Mouse (Mus musculus) embryonic facial prominence, embryonic 13.5 days (tissue): ENCODE data around the gene Ngf. TPM values are rescaled to one million over a fixed set of nuclear protein-coding genes. Genes with fewer than 3 reads are reported as not detected.

Source experiments
- ATAC-seq: fragments of 200-750 bp; cut with Nextera tagmentation; 2 replicates; pipeline ENCODE4 v1.8.0; 2017; ENCODE audit warnings: low read depth; ENCODE audit not compliant: insufficient number of reproducible peaks, insufficient read depth, low FRiP score, low TSS enrichment
- H3K27ac ChIP-seq: fragments of 300-500 bp; sonication (generic); 2 replicates; pipeline ENCODE4 v1.5.1; 2015; ENCODE audit warnings: moderate library complexity, mild to moderate bottlenecking, inconsistent platforms
- H3K27me3 ChIP-seq: fragments of 300-500 bp; sonication (generic); 2 replicates; pipeline ENCODE4 v1.6.1; 2015; ENCODE audit warnings: mild to moderate bottlenecking, inconsistent platforms
- H3K36me3 ChIP-seq: fragments of 300-500 bp; sonication (generic); 2 replicates; pipeline ENCODE4 v1.6.1; 2015; ENCODE audit warnings: mild to moderate bottlenecking, inconsistent platforms
- H3K4me1 ChIP-seq: fragments of 300-500 bp; sonication (generic); 2 replicates; pipeline ENCODE4 v1.6.1; 2015; ENCODE audit warnings: inconsistent platforms
- H3K4me2 ChIP-seq: fragments of 300-500 bp; sonication (generic); 2 replicates; pipeline ENCODE4 v1.6.1; 2015; ENCODE audit warnings: moderate library complexity, mild to moderate bottlenecking, inconsistent platforms
- H3K4me3 ChIP-seq: fragments of 300-500 bp; sonication (generic); 2 replicates; pipeline ENCODE4 v1.5.1; 2015; ENCODE audit warnings: mild to moderate bottlenecking, inconsistent platforms
- H3K9ac ChIP-seq: fragments of 300-500 bp; sonication (generic); 2 replicates; pipeline ENCODE4 v1.6.1; 2015; ENCODE audit warnings: mild to moderate bottlenecking, inconsistent platforms
- H3K9me3 ChIP-seq: fragments of 300-500 bp; sonication (generic); 2 replicates; pipeline ENCODE4 v1.6.1; 2016; ENCODE audit warnings: inconsistent platforms
- WGBS: fragments of 180-500 bp; shearing (Covaris S2); methylation state at CpG from one replicate; pipeline ENCODE4 v1.1.7; 2015; ENCODE audit warnings: mixed read lengths; 5-methylcytosine and 5-hydroxymethylcytosine counted together
- polyA plus RNA-seq: library from polyadenylated mRNA; unstranded; fragments of >200 nt; fragmentation: Nextera tagmentation; extraction: Ambion mirVana; gene quantifications from 2 replicates; pipeline ENCODE4 v1.2.1, GENCODE M21; 2015

The Ngf gene
- polyA plus RNA-seq, 1 experiment from 2014 or later: 10.9 TPM

GRCm38 (mm10) chr3:102509601-102510000 lies 39.9 kb downstream of the Ngf start:
- no peak for ATAC-seq
- Histone ChIP-seq H3K36me3 (peaks cover under 1% of the 10 kb centered on the region; the same call in 1 of the 2 replicates), H3K4me2 (no peak overlapping the region), H3K27me3 (no peaks in the 10 kb centered on the region), H3K27ac (no peak overlapping the region), H3K9me3 (no peaks in the 10 kb centered on the region), H3K4me3 (no peak overlapping the region), H3K4me1 (peaks cover 37% of the 10 kb centered on the region), H3K9ac (no peak overlapping the region)
- WGBS: 81% methylated on average over 3 of the region's 3 CpGs

- H3K36me3 ChIP-seq: peaks cover 14% of the 10 kb centered on the region
- WGBS: 89% methylated on average over 4 of the region's 4 CpGs
- no peaks in the 10 kb centered on the region for H3K27me3 ChIP-seq
- no peak overlapping the region for H3K4me2 ChIP-seq
- H3K9me3 ChIP-seq: no peaks in the 10 kb centered on the region
- H3K9ac ChIP-seq: no peak overlapping the region
- H3K4me3 ChIP-seq: no peak overlapping the region
- no peak overlapping the region for H3K27ac ChIP-seq
- no peak for ATAC-seq
- H3K4me1 ChIP-seq: peaks cover 19% of the 10 kb centered on the region
These were observed 47.2 kb downstream of the Ngf start for GRCm38 (mm10) chr3:102516937-102517336.

GRCm38 (mm10) chr3:102521061-102521460 lies 51.3 kb downstream of the Ngf start:
- peaks cover 34% of the 10 kb centered on the region for H3K4me1 ChIP-seq
- ATAC-seq: 0 out of 2 replicates have a peak, but pooled peaks have one; percentile 17
- WGBS: 33% methylated on average over 5 of the region's 5 CpGs

GRCm38 (mm10) chr3:102523711-102524110 lies 54.0 kb downstream of the Ngf start:
- WGBS: 87% methylated on average over 2 of the region's 2 CpGs
- Histone ChIP-seq H3K4me2 (no peak overlapping the region), H3K27me3 (no peaks in the 10 kb centered on the region), H3K27ac (no peak overlapping the region), H3K9ac (no peak overlapping the region), H3K4me1 (peaks cover 48% of the 10 kb centered on the region), H3K36me3 (no peaks in the 10 kb centered on the region; the same call in none of the 2 replicates), H3K4me3 (no peak overlapping the region), H3K9me3 (no peaks in the 10 kb centered on the region)
- ATAC-seq: no peak

More at GRCm38 (mm10) chr3:102521061-102521460, 51.3 kb downstream of the Ngf start:
- Histone ChIP-seq H3K9ac (no peak overlapping the region), H3K4me2 (no peak overlapping the region), H3K27me3 (no peaks in the 10 kb centered on the region), H3K36me3 (peaks cover 8% of the 10 kb centered on the region), H3K27ac (0 out of 2 replicates have a peak overlapping the region, but pooled peaks have one; percentile 36), H3K9me3 (no peaks in the 10 kb centered on the region), H3K4me3 (no peak overlapping the region)

GRCm38 (mm10) chr3:102524951-102525350 lies 55.2 kb downstream of the Ngf start:
- Histone ChIP-seq H3K9ac (no peak overlapping the region), H3K36me3 (no peaks in the 10 kb centered on the region), H3K4me3 (no peak overlapping the region), H3K4me2 (no peak overlapping the region), H3K27ac (peak overlapping the region; percentile 88), H3K9me3 (no peaks in the 10 kb centered on the region), H3K4me1 (peaks cover 51% of the 10 kb centered on the region), H3K27me3 (no peaks in the 10 kb centered on the region)
- WGBS: 49% methylated on average over 7 of the region's 7 CpGs
- no peak for ATAC-seq

- H3K9me3 ChIP-seq: no peaks in the 10 kb centered on the region
- H3K9ac ChIP-seq: peak overlapping the region; percentile 49; the same call in 1 of the 2 replicates
- H3K27me3 ChIP-seq: no peaks in the 10 kb centered on the region
- no peaks in the 10 kb centered on the region for H3K36me3 ChIP-seq
- ATAC-seq: no peak
- peak overlapping the region; percentile 88 for H3K27ac ChIP-seq
- 35% methylated on average over 8 of the region's 8 CpGs for WGBS
- H3K4me3 ChIP-seq: no peak overlapping the region
- H3K4me1 ChIP-seq: peaks cover 46% of the 10 kb centered on the region
- peak overlapping the region; percentile 49 for H3K4me2 ChIP-seq
These were observed 56.1 kb downstream of the Ngf start for GRCm38 (mm10) chr3:102525856-102526255.

GRCm38 (mm10) chr3:102526481-102526880 lies 56.8 kb downstream of the Ngf start:
- Histone ChIP-seq H3K36me3 (no peaks in the 10 kb centered on the region), H3K4me1 (peaks cover 40% of the 10 kb centered on the region), H3K27ac (peak overlapping the region; percentile 88), H3K9me3 (no peaks in the 10 kb centered on the region), H3K4me2 (peak overlapping the region; percentile 49), H3K27me3 (no peaks in the 10 kb centered on the region), H3K4me3 (0 out of 2 replicates have a peak overlapping the region, but pooled peaks have one; percentile 10), H3K9ac (peak overlapping the region; percentile 49; the same call in 1 of the 2 replicates)
- ATAC-seq: peak; percentile 76
- WGBS: 21% methylated on average over 6 of the region's 6 CpGs

- Histone ChIP-seq H3K27ac (no peak overlapping the region), H3K9ac (no peak overlapping the region), H3K9me3 (no peaks in the 10 kb centered on the region), H3K4me3 (no peak overlapping the region), H3K36me3 (no peaks in the 10 kb centered on the region), H3K4me1 (no peaks in the 10 kb centered on the region), H3K4me2 (no peak overlapping the region), H3K27me3 (no peaks in the 10 kb centered on the region)
- 89% methylated on average over 1 of the region's 1 CpGs for WGBS
- no peak for ATAC-seq
These were observed 65.0 kb downstream of the Ngf start for GRCm38 (mm10) chr3:102534744-102535143.

GRCm38 (mm10) chr3:102543646-102544045 lies 73.9 kb downstream of the Ngf start:
- no peak overlapping the region for H3K4me2 ChIP-seq
- no peaks in the 10 kb centered on the region for H3K4me1 ChIP-seq
- no peak overlapping the region for H3K4me3 ChIP-seq
- no peaks in the 10 kb centered on the region; the same call in 1 of the 2 replicates for H3K9me3 ChIP-seq
- no peaks in the 10 kb centered on the region for H3K27me3 ChIP-seq
- no peak for ATAC-seq
- no peaks in the 10 kb centered on the region for H3K36me3 ChIP-seq
- no peak overlapping the region for H3K27ac ChIP-seq
- WGBS: 61% methylated on average over 5 of the region's 5 CpGs
- no peak overlapping the region for H3K9ac ChIP-seq

GRCm38 (mm10) chr3:102547536-102547935 lies 77.8 kb downstream of the Ngf start:
- WGBS: 81% methylated on average over 5 of the region's 5 CpGs
- no peaks in the 10 kb centered on the region for H3K9me3 ChIP-seq
- no peak overlapping the region for H3K27ac ChIP-seq
- no peaks in the 10 kb centered on the region for H3K27me3 ChIP-seq
- H3K4me3 ChIP-seq: no peak overlapping the region
- no peaks in the 10 kb centered on the region for H3K4me1 ChIP-seq
- H3K9ac ChIP-seq: no peak overlapping the region
- H3K4me2 ChIP-seq: no peak overlapping the region
- no peak for ATAC-seq
- no peaks in the 10 kb centered on the region for H3K36me3 ChIP-seq

GRCm38 (mm10) chr3:102553935-102554670 lies 84.4 kb downstream of the Ngf start:
- Histone ChIP-seq H3K27me3 (no peaks in the 10 kb centered on the region), H3K4me3 (no peak overlapping the region), H3K27ac (no peak overlapping the region), H3K4me2 (no peak overlapping the region), H3K4me1 (peaks cover 4% of the 10 kb centered on the region; the same call in 1 of the 2 replicates), H3K9ac (no peak overlapping the region), H3K9me3 (no peaks in the 10 kb centered on the region), H3K36me3 (no peaks in the 10 kb centered on the region)
- ATAC-seq: no peak
- 76% methylated on average over 6 of the region's 6 CpGs for WGBS

- Histone ChIP-seq H3K4me1 (peaks cover 7% of the 10 kb centered on the region; the same call in 1 of the 2 replicates), H3K27me3 (no peaks in the 10 kb centered on the region), H3K4me3 (no peak overlapping the region), H3K36me3 (no peaks in the 10 kb centered on the region), H3K9ac (no peak overlapping the region), H3K9me3 (no peaks in the 10 kb centered on the region), H3K4me2 (no peak overlapping the region), H3K27ac (no peak overlapping the region)
- WGBS: 26% methylated on average over 1 of the region's 1 CpGs
- no peak for ATAC-seq
These were observed 86.4 kb downstream of the Ngf start for GRCm38 (mm10) chr3:102556108-102556507.
